Mouse (Mus musculus) C2C12 (cell line): ENCODE measurements around the gene Tmem117.

ENCODE experiments used
- CTCF ChIP-seq: IDR thresholded peaks from one replicate; pipeline ENCODE4 v1.5.1; 2011; ENCODE audit not compliant: control insufficient read depth, insufficient read depth, insufficient read length
- MYOD1 ChIP-seq: IDR thresholded peaks from one replicate; pipeline ENCODE4 v1.6.1; 2011; ENCODE audit warnings: low read depth; ENCODE audit not compliant: control insufficient read depth, insufficient read length

- TF ChIP-seq CTCF, result no peak
- no peak for TF ChIP-seq MYOD1
Measured at GRCm38 (mm10) chr15:94689195-94689883, 60.3 kb downstream of the Tmem117 start.
